Mouse (Mus musculus): ENCODE data around the gene Nudt14.

Nudt14 gene

DNA sequence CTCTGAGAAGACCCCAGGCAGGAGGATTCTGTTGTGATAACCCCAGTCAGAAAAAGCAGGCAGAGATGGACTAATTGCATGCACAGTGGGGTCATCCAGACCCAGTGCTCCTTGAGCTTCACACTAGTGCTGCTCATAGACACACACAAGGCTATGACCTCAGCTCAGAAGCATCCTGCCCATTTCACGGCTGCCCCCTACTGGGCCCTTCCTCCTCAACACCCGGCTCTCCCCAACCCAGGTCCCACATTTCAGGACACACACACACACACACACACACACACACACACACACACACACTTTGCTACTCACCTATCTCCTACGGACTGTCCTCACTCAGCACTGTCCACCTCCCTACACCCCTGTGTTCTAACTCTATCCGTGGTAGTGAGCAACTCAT is 16.4 kb upstream of the Nudt14 start:
- CTCF ChIA-PET, result interaction anchor here (0.5 to 1.5 kb wide), 38 partner anchors 9 to 1398 kb away, joined by 3 to 13 read pairs (median 4); partner anchors contain the start of genes Jag2 (in 2 of the 4), Btbd6 (in 1 of the 4), Clba1 (in 1 of the 4) and Nudt14 (in 1 of the 4)

DNA sequence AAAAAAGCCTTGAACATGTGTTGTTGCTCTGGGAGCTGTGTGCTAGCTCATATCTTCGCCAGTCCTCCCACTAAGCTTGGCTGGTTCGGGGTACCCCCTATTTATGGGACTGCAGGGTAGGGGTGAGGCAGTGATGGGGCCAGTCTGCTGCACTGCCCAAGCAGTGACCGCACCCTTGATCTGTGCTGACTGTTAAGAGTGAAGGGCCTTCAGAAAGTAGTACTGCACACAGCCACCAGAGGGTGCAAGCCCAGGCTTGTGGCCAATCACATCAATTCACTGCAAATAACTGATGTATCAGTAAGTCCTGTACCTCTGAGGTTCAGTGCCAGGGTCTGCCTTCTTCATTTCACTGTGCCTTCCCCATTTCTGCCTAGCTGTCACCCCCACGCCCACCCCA is 13.9 kb upstream of the Nudt14 start:
- CTCF ChIA-PET, result interaction anchor here (0.6 to 1.7 kb wide), 17 partner anchors 14 to 1813 kb away, joined by 3 to 6 read pairs (median 3); partner anchors contain the start of genes Clba1 (in 1 of the 4) and Nudt14 (in 1 of the 4)
- POLR2A ChIA-PET, result interaction anchor here in 1 of 4 experiments (0.6 to 1.9 kb wide), 5 partner anchors 13 to 760 kb away, joined by 3 to 8 read pairs (median 4); partner anchors contain the start of genes Brf1 and Tex22

More for the DNA sequence above, 16.4 kb upstream of the Nudt14 start:
- POLR2A ChIA-PET, result interaction anchor here in 3 of 4 experiments (0.7 to 2.0 kb wide), 9 partner anchors 10 to 278 kb away, joined by 3 to 15 read pairs (median 4); partner anchors contain the start of genes Btbd6 (in 3 of the 3) and Tex22 (in 1 of the 3)

DNA sequence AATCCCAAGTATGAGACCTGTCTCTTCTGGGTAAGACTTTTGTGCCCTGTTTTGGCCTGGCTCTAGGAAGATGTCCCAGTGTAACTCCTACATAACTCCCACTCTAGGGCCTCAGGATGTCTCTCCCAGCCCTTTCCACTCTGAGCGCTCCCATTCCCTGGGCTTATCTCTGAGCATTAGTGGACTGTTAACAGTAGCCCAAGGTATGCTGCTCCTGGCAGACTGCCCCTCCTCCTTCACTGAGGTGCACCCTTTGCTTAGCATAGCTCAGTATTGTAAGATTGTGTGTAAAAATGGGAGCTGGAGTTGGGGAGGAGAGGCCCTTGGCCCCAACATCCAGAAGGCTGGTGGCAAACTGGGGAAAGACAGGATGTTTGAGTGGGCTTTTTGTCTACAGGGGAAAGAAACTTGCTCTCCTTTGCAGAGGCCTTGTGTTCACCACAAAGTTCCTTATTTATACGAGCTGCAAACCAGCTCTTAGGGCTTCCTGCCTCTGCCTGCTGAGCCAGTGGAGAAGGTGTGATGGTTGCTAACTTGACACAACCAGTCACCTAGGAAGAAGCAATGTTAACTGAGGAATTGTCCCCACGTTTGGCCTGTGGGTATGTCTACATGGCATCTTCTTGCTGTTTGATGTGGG is 11.1 kb upstream of the Nudt14 start:
- POLR2A ChIA-PET, result interaction anchor here in 2 of 4 experiments (0.6 to 0.9 kb wide), 3 partner anchors 12 to 23 kb away, joined by 3 to 5 read pairs (median 3); partner anchors contain the start of gene Btbd6 (in 1 of the 2)
- CTCF ChIA-PET, result interaction anchor here in 1 of 4 experiments (1.1 kb wide), 2 partner anchors 77 to 229 kb away, joined by 3 read pairs; no protein-coding TSS in a partner anchor

DNA sequence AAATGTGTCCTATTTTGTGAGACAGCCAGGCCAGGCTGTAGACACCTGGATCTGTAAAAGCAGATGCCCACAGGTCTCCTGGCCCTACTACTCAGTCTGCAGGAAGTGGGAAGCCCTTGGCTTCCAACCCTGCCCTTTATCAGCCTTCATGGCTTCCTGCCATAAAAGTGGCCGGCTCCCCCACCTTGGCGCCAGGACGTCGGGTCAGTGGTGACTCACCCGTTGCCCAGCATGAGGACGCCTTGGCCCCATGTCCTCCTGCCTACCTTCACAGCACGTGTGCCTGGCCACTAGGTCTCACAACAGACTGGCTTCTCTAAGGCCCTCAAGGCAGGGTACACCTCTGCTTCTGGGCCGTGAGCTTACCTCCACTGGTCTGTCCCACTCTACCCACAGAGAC is 10.5 kb upstream of the Nudt14 start:
- ChIA-PET POLR2A (interaction anchor here in 2 of 4 experiments (0.6 to 0.9 kb wide), 2 partner anchors 18 to 24 kb away, joined by 3 to 5 read pairs; partner anchors contain the start of gene Btbd6 (in 1 of the 2)), CTCF (interaction anchor here in 1 of 4 experiments (1.1 kb wide), 2 partner anchors 77 to 229 kb away, joined by 3 read pairs; no protein-coding TSS in a partner anchor)

DNA sequence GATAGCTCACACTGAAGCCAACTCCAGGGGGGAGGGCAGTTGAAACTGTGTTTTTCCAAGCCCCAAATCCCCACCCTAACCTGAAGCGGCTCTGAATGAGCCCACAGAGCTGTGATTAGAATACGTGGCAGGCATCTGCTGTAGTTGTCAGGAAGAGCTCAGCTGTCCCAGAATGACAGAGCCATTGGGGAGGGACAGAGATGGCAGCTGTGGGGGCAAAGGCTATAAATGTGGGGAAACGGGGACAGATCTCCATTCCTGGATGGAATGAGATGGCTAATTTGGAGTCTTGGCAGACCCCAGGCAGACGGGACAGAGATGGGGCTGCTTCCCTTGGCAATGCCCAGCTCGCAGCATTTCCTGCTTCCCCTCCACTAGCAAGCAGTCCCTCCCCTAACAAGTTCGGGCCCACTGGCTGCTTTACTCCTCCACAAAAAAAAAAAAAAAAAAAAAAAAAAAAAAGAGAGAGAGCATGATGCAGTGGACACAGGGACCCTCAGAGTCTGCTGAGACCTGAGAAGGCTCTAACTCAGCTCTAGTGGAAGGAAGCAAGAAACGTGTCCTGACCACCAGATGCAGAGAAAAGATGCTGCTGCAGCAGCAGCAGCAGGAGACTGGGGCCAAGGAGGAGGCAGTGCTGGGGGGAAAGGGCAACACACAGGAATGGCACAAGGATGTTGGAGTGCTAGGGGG is 9.4 kb upstream of the Nudt14 start:
- ChIA-PET POLR2A (interaction anchor here in 3 of 4 experiments (0.6 to 1.9 kb wide), 7 partner anchors 10 to 230 kb away, joined by 3 to 14 read pairs (median 5); partner anchors contain the start of genes Nudt14 (in 2 of the 3) and Crip2 (in 1 of the 3)), CTCF (interaction anchor here in 3 of 4 experiments (0.7 to 1.7 kb wide), 9 partner anchors 10 to 270 kb away, joined by 3 to 8 read pairs (median 4); partner anchors contain the start of genes Btbd6 (in 1 of the 3), Cdca4 (in 1 of the 3), Jag2 (in 1 of the 3) and Nudt14 (in 1 of the 3))

DNA sequence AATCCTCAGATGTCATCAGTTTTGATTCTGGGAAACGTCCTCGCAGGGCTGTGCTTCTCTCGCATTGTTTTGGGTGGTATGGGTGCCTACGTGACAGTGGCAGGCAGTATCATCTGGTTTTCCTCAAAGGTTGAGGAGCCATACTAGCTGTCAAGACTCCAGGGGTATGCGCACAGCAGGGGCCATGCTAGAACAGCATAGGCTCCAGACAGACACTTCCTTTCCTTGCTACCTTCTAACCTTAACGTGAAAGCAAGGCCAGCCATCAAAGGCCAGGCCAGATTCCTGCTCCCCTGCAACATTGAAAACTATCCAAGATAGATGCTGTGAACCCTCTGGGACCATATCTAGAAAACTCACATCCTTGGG is 8.8 kb upstream of the Nudt14 start:
- CTCF ChIA-PET, result interaction anchor here in 3 of 4 experiments (0.7 to 2.7 kb wide), 19 partner anchors 7 to 276 kb away, joined by 3 to 8 read pairs (median 4); partner anchors contain the start of genes Jag2 (in 2 of the 3), Akt1 (in 1 of the 3), Btbd6 (in 1 of the 3) and Cdca4 (in 1 of the 3)
- POLR2A ChIA-PET, result interaction anchor here (0.6 to 2.3 kb wide), 17 partner anchors 9 to 363 kb away, joined by 3 to 14 read pairs (median 4); partner anchors contain the start of genes Nudt14 (in 2 of the 4), Brf1 (in 1 of the 4), Btbd6 (in 1 of the 4) and Gpr132 (in 1 of the 4)

DNA sequence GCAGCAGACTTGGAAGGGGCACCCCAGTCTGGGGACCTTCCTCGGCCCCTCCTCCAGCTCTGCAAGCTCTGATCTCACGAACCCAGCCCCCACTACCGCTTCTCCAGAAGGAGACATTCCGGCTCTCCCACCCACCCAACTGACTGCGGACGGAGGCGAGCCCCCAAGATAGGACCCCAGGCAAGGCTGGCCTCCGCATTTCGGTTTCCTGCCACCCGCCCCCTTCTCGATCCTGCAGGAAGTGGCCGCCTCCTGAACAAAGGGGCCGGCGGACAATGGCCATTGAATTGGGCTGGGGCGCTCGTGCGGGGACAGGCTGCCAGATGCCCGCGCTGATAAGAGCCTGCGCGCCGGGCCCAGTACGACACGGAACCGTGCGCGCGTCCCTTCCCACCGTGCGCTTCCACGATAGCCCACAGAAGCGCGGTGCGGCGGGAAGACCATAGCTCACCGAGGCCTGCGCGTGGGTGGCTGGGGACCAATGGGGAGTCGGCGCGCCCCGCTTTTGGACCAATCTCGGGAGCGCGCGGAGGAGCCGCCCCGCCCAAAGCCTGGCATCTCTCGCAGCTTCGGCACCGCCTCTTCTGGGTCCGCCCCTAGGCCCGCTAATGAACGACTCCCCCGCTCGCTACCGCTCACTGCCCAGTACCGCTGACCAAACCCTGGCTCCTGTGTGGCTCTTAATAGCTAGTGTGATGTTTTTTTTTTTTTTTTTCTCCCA is 8.3 kb upstream of the Nudt14 start:
- POLR2A ChIA-PET, result interaction anchor here (0.6 to 3.4 kb wide), 28 partner anchors 8 to 364 kb away, joined by 3 to 15 read pairs (median 4); partner anchors contain the start of genes Btbd6 (in 2 of the 4), Nudt14 (in 2 of the 4), Tex22 (in 2 of the 4) and Brf1 (in 1 of the 4)
- CTCF ChIA-PET, result interaction anchor here in 3 of 4 experiments (0.7 to 2.7 kb wide), 22 partner anchors 8 to 275 kb away, joined by 3 to 8 read pairs (median 4); partner anchors contain the start of genes Btbd6 (in 2 of the 3), Jag2 (in 2 of the 3), Akt1 (in 1 of the 3) and Nudt14 (in 1 of the 3)

DNA sequence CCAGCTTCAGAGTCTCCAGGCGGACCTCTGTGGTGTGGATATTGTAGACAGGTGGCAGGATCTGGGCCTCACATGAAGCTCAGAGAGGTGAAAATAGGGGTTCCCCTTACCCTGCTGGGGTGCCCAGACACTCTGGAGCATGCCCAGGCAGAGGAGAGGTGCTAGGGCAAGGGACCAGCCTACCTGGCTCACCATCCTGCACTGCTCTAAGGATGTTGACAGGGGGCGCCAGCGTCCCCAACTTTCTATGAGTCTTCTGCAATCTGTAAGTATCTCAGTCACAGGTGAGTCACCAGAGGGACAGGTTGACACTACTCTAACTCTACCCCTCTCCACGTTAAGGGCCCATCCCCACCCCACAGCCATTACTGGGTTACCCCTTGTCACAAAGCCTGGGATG is 5.4 kb upstream of the Nudt14 start:
- ChIA-PET POLR2A (interaction anchor here in 3 of 4 experiments (0.6 to 3.4 kb wide), 10 partner anchors 8 to 200 kb away, joined by 3 to 15 read pairs (median 4); partner anchors contain the start of genes Btbd6 (in 1 of the 3), Jag2 (in 1 of the 3) and Tex22 (in 1 of the 3)), CTCF (interaction anchor here in 3 of 4 experiments (0.6 to 3.4 kb wide), 17 partner anchors 8 to 201 kb away, joined by 3 to 12 read pairs (median 4); partner anchors contain the start of genes Jag2 (in 3 of the 3), Brf1 (in 1 of the 3) and Btbd6 (in 1 of the 3))

DNA sequence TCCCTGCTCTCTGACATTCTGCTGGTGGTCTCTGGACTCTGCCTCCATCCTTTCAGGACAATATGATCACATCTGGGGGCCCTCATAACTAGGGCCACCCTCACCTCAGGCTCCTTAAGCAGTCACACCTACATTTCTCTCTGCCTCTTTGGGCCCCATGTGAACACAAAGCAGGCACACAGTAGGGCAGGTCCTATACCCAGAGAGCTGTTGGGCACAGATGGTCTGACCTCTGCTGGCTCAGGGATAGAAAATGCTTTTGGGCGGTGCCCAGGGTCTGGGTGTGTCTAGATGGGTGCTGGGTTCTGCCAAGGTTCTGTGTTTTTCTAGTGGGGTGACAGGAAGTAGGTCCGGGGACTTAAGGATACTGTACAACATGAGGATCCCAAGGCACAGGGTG is 1.7 kb upstream of the Nudt14 start:
- CTCF ChIA-PET, result interaction anchor here in 1 of 4 experiments (1.0 to 2.7 kb wide), 2 partner anchors 11 to 68 kb away, joined by 3 to 12 read pairs; no protein-coding TSS in a partner anchor
- POLR2A ChIA-PET, result interaction anchor here in 1 of 4 experiments (1.3 kb wide), 1 partner anchor 11 kb away, joined by 3 read pairs; no protein-coding TSS in a partner anchor

DNA sequence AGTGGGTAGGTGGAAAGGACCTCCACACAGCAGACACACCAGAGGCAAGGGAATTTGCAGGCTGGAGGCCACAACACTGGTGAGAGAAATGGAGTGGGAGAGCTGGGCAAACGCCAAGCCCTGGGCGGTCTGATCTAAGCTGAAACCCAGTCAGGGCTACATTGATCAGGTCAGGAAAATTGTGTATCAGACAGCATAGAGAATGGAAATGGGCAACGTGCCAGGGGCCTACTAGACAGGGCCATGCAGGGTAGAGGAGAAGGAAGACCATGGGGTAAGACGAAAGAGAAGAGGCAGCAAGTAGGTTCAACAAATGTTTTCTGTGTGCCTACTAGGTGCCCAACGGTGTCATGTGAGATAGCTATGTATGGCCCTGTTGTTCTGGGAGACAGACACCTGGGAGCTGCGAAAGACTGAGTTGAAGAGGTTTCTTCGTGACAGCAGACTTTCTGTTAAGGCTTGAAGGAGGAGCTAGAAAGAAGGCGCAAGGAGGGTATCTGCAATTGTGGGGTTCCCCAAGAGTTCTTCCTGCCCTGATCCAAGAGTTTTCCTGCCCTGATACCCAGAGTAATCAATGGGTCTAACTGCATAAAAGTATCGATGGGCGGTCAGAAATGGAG is 658 bp downstream of the Nudt14 start:
- CTCF ChIA-PET, result interaction anchor here (0.6 to 2.7 kb wide), 20 partner anchors 8 to 390 kb away, joined by 3 to 17 read pairs (median 4); partner anchors contain the start of genes Btbd6 (in 1 of the 4), Crip1 (in 1 of the 4), Crip2 (in 1 of the 4) and Jag2 (in 1 of the 4)

DNA sequence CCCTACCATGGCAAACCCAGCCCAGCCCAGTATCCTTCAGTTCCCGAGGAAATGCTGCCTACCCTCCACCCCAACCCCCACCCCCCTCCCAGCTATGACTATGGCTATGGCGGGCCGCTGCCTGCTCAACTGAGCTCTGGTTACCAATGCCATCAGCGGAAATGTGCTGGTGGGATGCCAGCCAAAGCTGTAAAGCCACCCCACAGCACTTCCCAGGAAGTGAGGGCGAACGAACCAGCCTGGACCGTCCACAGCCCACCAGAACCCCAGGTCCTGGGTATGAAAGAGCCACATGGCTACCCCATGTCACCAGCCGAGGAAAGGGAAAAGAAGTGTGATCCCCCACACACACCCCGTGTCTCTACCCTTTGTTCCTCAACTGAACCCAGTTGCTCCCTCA is 1.2 kb downstream of the Nudt14 start:
- CTCF ChIA-PET, result interaction anchor here in 2 of 4 experiments (0.6 to 2.7 kb wide), 6 partner anchors 10 to 389 kb away, joined by 3 to 17 read pairs (median 4); partner anchors contain the start of genes Btbd6 (in 1 of the 2) and Jag2 (in 1 of the 2)

More for the DNA sequence above, 658 bp downstream of the Nudt14 start:
- POLR2A ChIA-PET, result interaction anchor here in 3 of 4 experiments (0.6 to 1.7 kb wide), 25 partner anchors 8 to 248 kb away, joined by 3 to 14 read pairs (median 4); partner anchors contain the start of genes Brf1 (in 2 of the 3), Jag2 (in 2 of the 3), Btbd6 (in 1 of the 3) and Clba1 (in 1 of the 3)

DNA sequence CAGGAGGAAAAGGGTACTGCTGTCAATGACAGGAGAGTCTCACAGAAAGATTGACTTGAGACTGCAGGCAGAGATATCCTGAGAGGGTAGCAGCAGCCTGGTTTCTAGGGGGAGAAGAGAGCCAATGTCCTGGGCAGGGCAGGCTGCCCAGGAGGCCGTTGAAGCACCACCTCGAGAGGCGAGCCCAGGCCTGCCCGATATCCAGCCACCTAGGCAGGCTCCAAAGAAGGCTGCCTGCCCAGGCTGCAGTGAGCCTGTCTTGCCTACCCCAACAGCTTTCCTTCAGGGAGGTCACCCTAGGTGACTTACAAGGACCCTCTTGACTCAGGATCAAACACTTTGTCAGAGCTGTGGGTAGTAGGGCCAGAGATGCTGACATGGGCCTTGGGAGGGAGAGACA is 1.7 kb downstream of the Nudt14 start:
- ChIA-PET POLR2A (interaction anchor here in 2 of 4 experiments (0.8 to 1.2 kb wide), 5 partner anchors 10 to 65 kb away, joined by 3 to 4 read pairs (median 3); partner anchors contain the start of gene Brf1 (in 1 of the 2)), CTCF (interaction anchor here in 3 of 4 experiments (0.8 to 2.1 kb wide), 5 partner anchors 10 to 66 kb away, joined by 3 to 18 read pairs (median 6); partner anchors contain the start of gene Jag2 (in 2 of the 3))

More for the DNA sequence above, 1.2 kb downstream of the Nudt14 start:
- POLR2A ChIA-PET, result interaction anchor here in 2 of 4 experiments (1.0 to 1.6 kb wide), 5 partner anchors 8 to 150 kb away, joined by 4 to 13 read pairs (median 5); partner anchors contain the start of gene Jag2 (in 1 of the 2)

DNA sequence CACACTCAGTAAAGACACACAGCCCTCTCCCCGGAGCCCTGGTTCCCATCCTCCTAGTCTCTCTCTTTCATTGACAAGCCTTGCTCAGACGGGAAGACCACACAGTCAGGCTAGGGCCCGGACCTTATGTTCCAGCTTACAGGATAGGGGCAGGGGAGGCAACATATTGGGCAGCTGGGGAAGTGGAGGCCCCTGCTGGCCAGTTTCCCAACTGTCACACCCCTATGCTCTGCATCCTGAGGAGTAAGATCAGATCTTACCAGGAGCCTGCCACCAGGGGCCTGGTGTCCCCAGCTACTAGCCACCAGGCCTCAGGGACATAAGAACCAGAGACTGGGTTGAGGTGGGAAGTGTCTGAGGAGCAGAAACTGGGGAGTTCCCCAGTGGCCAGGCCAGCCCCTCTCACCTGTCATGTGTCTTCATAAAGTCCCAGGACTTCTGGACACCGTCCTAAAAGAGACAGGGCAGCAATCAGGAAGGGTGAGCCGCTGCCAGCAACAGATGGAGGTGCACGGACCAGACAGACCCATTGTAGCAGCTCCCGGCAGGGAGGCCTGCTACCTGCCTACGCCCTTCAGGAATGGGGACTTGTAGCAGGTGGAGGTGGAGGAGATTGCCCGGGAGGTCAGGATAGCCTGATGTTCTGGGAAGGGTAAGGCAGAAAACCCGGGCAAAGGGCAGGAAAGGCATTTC is 2.9 kb downstream of the Nudt14 start:
- CTCF ChIA-PET, result interaction anchor here in 3 of 4 experiments (1.1 to 2.1 kb wide), 12 partner anchors 8 to 136 kb away, joined by 3 to 18 read pairs (median 4); partner anchors contain the start of gene Jag2 (in 3 of the 3)
- POLR2A ChIA-PET, result interaction anchor here in 2 of 4 experiments (0.9 to 2.1 kb wide), 9 partner anchors 8 to 135 kb away, joined by 3 to 7 read pairs (median 3); partner anchors contain the start of genes Brf1 (in 1 of the 2) and Tex22 (in 1 of the 2)

DNA sequence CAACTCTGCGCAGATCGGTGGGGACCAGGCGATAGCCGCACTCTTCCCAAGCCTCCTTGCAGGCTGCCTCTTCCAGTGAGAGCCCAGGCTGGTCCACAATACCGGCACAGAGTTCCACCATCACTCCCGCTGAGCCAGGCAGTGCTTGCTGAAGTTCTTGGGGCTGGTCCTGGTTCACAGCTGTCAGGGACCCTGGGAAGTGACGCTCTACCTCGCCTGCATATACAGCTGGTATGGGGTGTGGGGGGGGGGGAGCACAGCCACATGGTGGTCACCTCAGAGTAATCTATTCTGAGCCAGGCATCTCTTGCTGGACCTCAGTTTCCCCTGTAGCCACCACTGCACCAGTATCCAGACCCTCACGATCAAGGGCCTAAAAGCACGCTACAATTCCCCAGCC is 3.6 kb downstream of the Nudt14 start:
- ChIA-PET CTCF (interaction anchor here in 2 of 4 experiments (1.1 to 2.1 kb wide), 10 partner anchors 8 to 137 kb away, joined by 3 to 18 read pairs (median 4); partner anchors contain the start of gene Jag2 (in 2 of the 2)), POLR2A (interaction anchor here in 2 of 4 experiments (1.3 to 2.1 kb wide), 5 partner anchors 9 to 136 kb away, joined by 3 to 7 read pairs (median 5); partner anchors contain the start of gene Tex22 (in 1 of the 2))

Measured in embryonic stem cell, embryonic (primary cell).